Mouse (Mus musculus) mouse embryonic stem cell (cell line): ENCODE measurements around the gene Helz.
"Not testable (repeated sequence)": the region's sequence is repeated elsewhere in the genome, so short reads cannot be mapped to it uniquely, and the experiment has no call there.

ENCODE experiments used
- in situ Hi-C, 2 experiments: fragments of 300-500 bp; cut with MboI; formaldehyde crosslinking; loops; 1 replicate in 1 of 2; 3 replicates in 1 of 2; pipeline ENCODE4 v1.14.3; 2019 to 2020; ENCODE audit warnings: low sequenced_read_pairs in 2 of 2, low pct_unique_long_range_greater_than_20kb in 1 of 2, mixed read lengths in 1 of 2; ENCODE audit not compliant: unreplicated experiment in 1 of 2

Gene Helz

GRCm38 (mm10) chr11:107584660-107585451 lies 37.1 kb downstream of the Helz start:
- in situ Hi-C loops, result no loop called here

- in situ Hi-C loops, result not testable (repeated sequence)
These were observed 38.4 kb downstream of the Helz start for GRCm38 (mm10) chr11:107586129-107586528.

- in situ Hi-C loops, result no loop called here
These were observed 39.4 kb downstream of the Helz start for GRCm38 (mm10) chr11:107587141-107587540.

- in situ Hi-C loops, result no loop called here
These were observed 44.8 kb downstream of the Helz start for GRCm38 (mm10) chr11:107592575-107592974.

GRCm38 (mm10) chr11:107597381-107597780 lies 49.7 kb downstream of the Helz start:
- in situ Hi-C loops, result no loop called here

- in situ Hi-C loops, result no loop called here
These were observed 58.0 kb downstream of the Helz start for GRCm38 (mm10) chr11:107605694-107606093.

GRCm38 (mm10) chr11:107613906-107614305 lies 66.2 kb downstream of the Helz start:
- in situ Hi-C loops, result no loop called here

GRCm38 (mm10) chr11:107615696-107616095 lies 68.0 kb downstream of the Helz start:
- in situ Hi-C loops, result no loop called here

DNA sequence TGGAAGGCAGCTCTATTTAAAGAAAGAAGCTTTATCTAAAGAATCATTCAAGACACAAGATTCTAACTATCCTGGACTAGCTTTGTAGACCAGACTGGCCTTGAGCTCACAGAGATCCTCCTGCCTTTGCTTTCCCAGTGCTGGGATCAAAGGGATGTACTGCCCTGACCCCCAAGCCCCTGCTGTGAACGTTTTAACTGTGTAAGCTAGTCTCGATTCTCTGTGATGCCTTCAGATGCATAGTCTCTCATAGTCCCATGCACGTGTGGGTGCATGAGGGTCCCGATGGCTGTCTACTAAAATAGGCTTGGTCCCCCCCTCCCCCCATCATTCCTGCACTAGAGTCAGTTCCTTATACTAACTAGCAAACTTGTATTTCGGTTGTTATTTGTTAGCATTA lies 70.2 kb downstream of the Helz start:
- in situ Hi-C loops, result no loop called here

- in situ Hi-C loops, result no loop called here
These were observed 76.9 kb downstream of the Helz start for GRCm38 (mm10) chr11:107624661-107625060.

DNA sequence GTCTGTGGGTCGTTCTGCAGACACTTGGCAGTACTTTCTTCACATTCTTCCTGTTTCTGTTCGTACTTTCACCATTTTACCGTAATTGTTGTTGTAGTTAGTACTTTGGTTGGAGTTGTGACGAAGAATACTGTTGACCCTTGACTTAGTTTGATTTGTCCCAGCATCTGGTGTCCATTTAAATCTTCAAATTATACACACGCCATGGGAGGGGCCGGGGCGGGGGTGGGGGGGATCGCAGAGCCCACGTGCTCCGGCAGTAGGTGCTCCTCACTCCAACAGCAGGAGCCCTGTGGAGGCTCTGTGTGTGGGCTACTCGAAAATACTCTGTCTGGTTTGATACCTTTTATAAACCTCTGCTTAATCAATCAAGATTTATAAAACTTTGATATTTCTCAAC lies 78.0 kb downstream of the Helz start:
- in situ Hi-C loops, result no loop called here

GRCm38 (mm10) chr11:107629504-107629903 lies 81.8 kb downstream of the Helz start:
- in situ Hi-C loops, result no loop called here

- in situ Hi-C loops, result no loop called here
These were observed 82.2 kb downstream of the Helz start for GRCm38 (mm10) chr11:107629951-107630350.

GRCm38 (mm10) chr11:107631124-107631523 lies 83.4 kb downstream of the Helz start:
- in situ Hi-C loops, result no loop called here

- in situ Hi-C loops, result no loop called here
These were observed 85.9 kb downstream of the Helz start for GRCm38 (mm10) chr11:107633563-107634146.

GRCm38 (mm10) chr11:107638137-107638536 lies 90.4 kb downstream of the Helz start:
- in situ Hi-C loops, result no loop called here

GRCm38 (mm10) chr11:107639657-107640056 lies 91.9 kb downstream of the Helz start:
- in situ Hi-C loops, result no loop called here

DNA sequence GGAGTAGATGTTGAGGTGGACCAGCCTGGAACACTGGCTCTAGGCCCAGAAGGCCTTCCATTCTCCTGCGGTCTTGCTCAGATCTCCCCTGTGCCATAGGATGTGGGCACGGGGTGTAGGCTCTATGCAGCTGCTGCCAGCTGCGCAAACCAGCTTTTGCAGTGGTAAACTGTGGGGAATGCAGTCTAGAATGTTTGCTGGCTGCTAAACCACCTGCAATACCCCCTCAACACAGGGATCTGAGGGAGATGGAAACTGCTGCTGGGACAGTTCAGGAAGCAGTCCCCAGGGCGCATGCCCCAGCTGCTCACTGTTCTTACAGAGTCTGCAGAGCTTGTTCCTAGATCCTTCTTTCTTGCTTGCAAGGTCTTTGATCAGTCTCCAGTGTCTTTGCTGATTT lies 96.7 kb downstream of the Helz start:
- in situ Hi-C loops, result no loop called here

GRCm38 (mm10) chr11:107647330-107647729 lies 99.6 kb downstream of the Helz start:
- in situ Hi-C loops, result no loop called here

DNA sequence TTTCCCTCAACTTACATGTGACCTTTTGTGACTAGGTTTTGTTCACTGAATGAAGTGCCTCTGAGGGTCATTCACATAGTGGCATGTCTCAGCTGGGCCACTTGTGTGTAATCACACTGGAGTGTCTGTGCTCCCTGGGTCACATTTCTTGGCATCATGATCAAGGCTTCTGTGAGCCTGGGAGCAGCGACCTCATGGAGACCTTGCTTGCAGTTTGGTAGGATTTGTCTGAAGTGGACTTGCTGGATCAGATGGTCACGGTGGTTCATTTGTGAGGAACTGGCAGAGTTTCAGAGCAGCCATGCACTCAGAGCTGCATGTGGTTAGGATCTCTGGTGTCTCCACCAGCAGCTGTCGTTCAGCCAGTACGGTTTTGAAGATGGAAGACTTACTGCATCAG lies 100.9 kb downstream of the Helz start:
- in situ Hi-C loops, result no loop called here
